15 mouse cellular contexts compared by ENCODE assay signal in genomic region chr11:5176685-5177084, GRCm38 (mm10). TPM values are rescaled to one million over a fixed set of nuclear protein-coding genes. Genes with fewer than 3 reads are reported as not detected.
A peak's percentile ranks its signal among the peaks of the same experiment; 100 is the strongest.
DNase-seq lines count a peak whose midpoint lies in the region; ATAC-seq and TF ChIP-seq lines count a peak whose summit lies in the region.
"Had no signal": no experiment of that assay in that cellular context is flagged by ENCODE, and none has a peak within 500 bp of the region (broad histone marks: within the 10 kb centered on the region; RNA-seq: fewer than 3 reads in every experiment).

No protein-coding gene starts in this region.

- H3K4me2 ChIP-seq in forebrain, embryonic 16.5 days (ENCODE audit: low read length): no peak overlapping the region
- H3K4me2 ChIP-seq in lung, embryonic 16.5 days (ENCODE audit: low read depth, low read length): no peak overlapping the region
- no peak overlapping the region for H3K4me2 ChIP-seq in myocyte (ENCODE audit: low read depth)
- H3K4me2 ChIP-seq: forebrain, embryonic 13.5 days had no signal

- H3K9ac ChIP-seq in forebrain, embryonic 16.5 days (replicated peaks; ENCODE audit: low read depth, low read length): no peak overlapping the region
- H3K9ac ChIP-seq in lung, embryonic 16.5 days (ENCODE audit: low read length): no peak overlapping the region
- H3K9ac ChIP-seq: forebrain, embryonic 13.5 days; liver, embryonic 14.5 days had no signal

- no peak overlapping the region for H3ac ChIP-seq in myocyte (ENCODE audit: control insufficient read depth, insufficient read length)

- WGBS in forebrain, embryonic 10.5 days: 82% methylated on average over 8 of the region's 8 CpGs
- WGBS in forebrain, embryonic 16.5 days: 61% methylated on average over 8 of the region's 8 CpGs
- 61% methylated on average over 8 of the region's 8 CpGs for WGBS in lung, embryonic 16.5 days

- TF ChIP-seq CTCF in left cerebral cortex, adult 2 months (IDR thresholded peaks at IDR 0.05): no peak

- H3K4me1 ChIP-seq in forebrain, embryonic 10.5 days: peaks cover 33% of the 10 kb centered on the region
- no peaks in the 10 kb centered on the region; the same call in 1 of the 2 replicates for H3K4me1 ChIP-seq in forebrain, embryonic 16.5 days (replicated peaks; ENCODE audit: control insufficient read depth, insufficient read depth, low read length)
- peaks cover 2% of the 10 kb centered on the region; the same call in 1 of the 2 replicates for H3K4me1 ChIP-seq in lung, embryonic 16.5 days (replicated peaks; ENCODE audit: control insufficient read depth, insufficient read depth, low read length)

- H3K36me3 ChIP-seq in forebrain, embryonic 10.5 days (replicated peaks): no peaks in the 10 kb centered on the region
- H3K36me3 ChIP-seq in forebrain, embryonic 16.5 days (ENCODE audit: control insufficient read depth, insufficient read depth): no peaks in the 10 kb centered on the region
- no peaks in the 10 kb centered on the region for H3K36me3 ChIP-seq in lung, embryonic 16.5 days (ENCODE audit: control insufficient read depth, insufficient read depth, low read length)
- no peaks in the 10 kb centered on the region for H3K36me3 ChIP-seq in myocyte (ENCODE audit: control insufficient read depth, insufficient read depth)

- no peak for ATAC-seq in forebrain, embryonic 16.5 days
- no peak for ATAC-seq in lung, embryonic 16.5 days (ENCODE audit: low read depth)
- ATAC-seq: forebrain, embryonic 13.5 days had no signal

- intact Hi-C loops in left cerebral cortex, adult 2 months (cut with DNase I): no loop called here

- peak overlapping the region; percentile 56; the same call in 1 of the 2 replicates for H3K27ac ChIP-seq in forebrain, embryonic 10.5 days
- H3K27ac ChIP-seq in forebrain, embryonic 16.5 days (ENCODE audit: low read length): no peak overlapping the region
- 0 out of 2 replicates have a peak overlapping the region, but pooled peaks have one; percentile 16 for H3K27ac ChIP-seq in lung, embryonic 16.5 days (ENCODE audit: low read length)
- no peak overlapping the region for H3K27ac ChIP-seq in left cerebral cortex, adult 2 months
- H3K27ac ChIP-seq: forebrain, embryonic 13.5 days; heart, adult 2 months; liver, embryonic 14.5 days had no signal

- H3K27me3 ChIP-seq in forebrain, embryonic 10.5 days (ENCODE audit: poor library complexity, severe bottlenecking): 0 out of 2 replicates have a peak, but pooled peaks cover 6% of the 10 kb centered on the region
- H3K27me3 ChIP-seq in forebrain, embryonic 16.5 days (replicated peaks; ENCODE audit: control insufficient read depth, insufficient read depth, low read length): no peaks in the 10 kb centered on the region
- no peaks in the 10 kb centered on the region for H3K27me3 ChIP-seq in lung, embryonic 16.5 days (ENCODE audit: control insufficient read depth, insufficient read depth, low read depth, low read length)
- H3K27me3 ChIP-seq in myocyte (ENCODE audit: control insufficient read depth, insufficient read depth, insufficient read length): no peaks in the 10 kb centered on the region
- H3K27me3 ChIP-seq: forebrain, embryonic 13.5 days had no signal

- no peak for DNase-seq in forebrain, embryonic 10.5 days (ENCODE audit: extremely low spot score, low spot score)
- DNase-seq in lung, adult 18-20 months: no peak
- peak; percentile 60 to 69 for DNase-seq in thymus, postnatal 36 days
- no peak for DNase-seq in ovary, postnatal 10 days (ENCODE audit: low spot score)
- DNase-seq in left cerebral cortex, adult 2 months (ENCODE audit: extremely low spot score in 1 of 2, low spot score in 2 of 2): no peak
- DNase-seq: cerebellum, adult 11 months; heart, postnatal 10 days; left cerebral cortex, postnatal 4 days; midbrain, embryonic 14.5 days had no signal

- H3K9me3 ChIP-seq in forebrain, embryonic 10.5 days: no peaks in the 10 kb centered on the region
- no peaks in the 10 kb centered on the region for H3K9me3 ChIP-seq in forebrain, embryonic 16.5 days (ENCODE audit: control insufficient read depth, low read length)
- no peaks in the 10 kb centered on the region for H3K9me3 ChIP-seq in lung, embryonic 16.5 days (ENCODE audit: control insufficient read depth, low read length)
- H3K9me3 ChIP-seq: forebrain, embryonic 13.5 days had no signal

- TF ChIP-seq POLR2A in myocyte (IDR thresholded peaks at IDR 0.05; ENCODE audit: insufficient read length, low read depth): no peak

- H3K79me2 ChIP-seq in myocyte (ENCODE audit: control insufficient read depth, insufficient read depth): no peaks in the 10 kb centered on the region

- no peak overlapping the region for H3K4me3 ChIP-seq in forebrain, embryonic 10.5 days
- H3K4me3 ChIP-seq in forebrain, embryonic 16.5 days (replicated peaks; ENCODE audit: low read length): no peak overlapping the region
- H3K4me3 ChIP-seq in lung, embryonic 16.5 days (ENCODE audit: low read length): no peak overlapping the region
- no peak overlapping the region for H3K4me3 ChIP-seq in myocyte
- H3K4me3 ChIP-seq in left cerebral cortex, adult 2 months: no peak overlapping the region
- H3K4me3 ChIP-seq: forebrain, embryonic 13.5 days; heart, adult 2 months had no signal

TF ChIP-seq in myocyte, 11 proteins besides CTCF, POLR2A, EP300 and RAD21:
- TF ChIP-seq TCF3 (IDR thresholded peaks at IDR 0.05; ENCODE audit: insufficient read length, low read depth) (peak; percentile 5), MYOD1 (IDR thresholded peaks at IDR 0.05; ENCODE audit: control insufficient read depth in 1 of 3, insufficient read length in 2 of 3, low read depth in 2 of 3) (peak in 2 of 3 experiments; percentile 83), TCF12 (IDR thresholded peaks at IDR 0.05; ENCODE audit: insufficient read depth, poor library complexity, severe bottlenecking) (no peak), POLR2AphosphoS2 (IDR thresholded peaks at IDR 0.05; ENCODE audit: insufficient read length, low read depth) (no peak), REST (IDR thresholded peaks at IDR 0.05; ENCODE audit: insufficient read depth, insufficient read length) (no peak), CEBPB (IDR thresholded peaks at IDR 0.05; ENCODE audit: insufficient read depth, poor library complexity, severe bottlenecking) (no peak), MYOG (IDR thresholded peaks at IDR 0.05; ENCODE audit: control insufficient read depth in 1 of 3, insufficient read depth in 1 of 3, insufficient read length in 2 of 3, low read depth in 2 of 3) (peak; percentile 3 to 81 (median 30)), USF1 (IDR thresholded peaks at IDR 0.05; ENCODE audit: low read depth) (no peak)
TF ChIP-seq in myocyte: peak in this region for 3.

RNA-seq across cellular contexts. Expression of gene Emid1, which starts 24.6 kb away (rescaled TPM):
- polyA plus RNA-seq in forebrain, embryonic 10.5 days (2016; fragmentation: Nextera tagmentation; extraction: Ambion mirVana): 29.0 and 31.3 TPM in 2 replicates
- polyA plus RNA-seq in forebrain, embryonic 16.5 days (2015; fragmentation: Nextera tagmentation; extraction: Ambion mirVana): 22.4 and 27.3 TPM in 2 replicates
- 46.7 and 52.2 TPM in 2 replicates for polyA plus RNA-seq in lung, embryonic 16.5 days (2015; fragmentation: Nextera tagmentation; extraction: Ambion mirVana)
- 0.04 TPM for polyA plus RNA-seq in myocyte (2012; fragmentation: generic; extraction: Trizol)
- 1 to 10 TPM; 6.2 to 8.1 TPM for total RNA-seq in left cerebral cortex, adult 2 months (2021)

Comparison
In these comparisons a context has a peak if more than half of its experiments do, and no peak if none do; other contexts are left out.
1. H3K27ac ChIP-seq: peak in forebrain, embryonic 10.5 days (single experiment) and lung, embryonic 16.5 days (single experiment); none in forebrain, embryonic 16.5 days (single experiment) and left cerebral cortex, adult 2 months (single experiment).
2. DNase-seq: peak in thymus, postnatal 36 days (2 of 2); none in forebrain, embryonic 10.5 days (single experiment), lung, adult 18-20 months (0 of 2), ovary, postnatal 10 days (single experiment) and left cerebral cortex, adult 2 months (0 of 2).
3. RNA of gene Emid1, which starts 24.6 kb away (polyA plus RNA-seq): 46.7 to 52.2 TPM in lung, embryonic 16.5 days, 29.0 to 31.3 TPM in forebrain, embryonic 10.5 days and 22.4 to 27.3 TPM in forebrain, embryonic 16.5 days; 0.04 TPM in myocyte (single experiment); every median in the first group is over 10 times any median in the second.